Mouse (Mus musculus) naive thymus-derived CD4-positive, alpha-beta T cell, adult 2 months (primary cell): Measurements from ENCODE around the gene Ablim1.
A peak's percentile ranks its signal among the peaks of the same experiment; 100 is the strongest.

Experiments used
- DNase-seq: peaks from one replicate; pipeline ENCODE4 v3.0.0-alpha.2; 2011; ENCODE audit warnings: low read depth

Ablim1 gene

DNA sequence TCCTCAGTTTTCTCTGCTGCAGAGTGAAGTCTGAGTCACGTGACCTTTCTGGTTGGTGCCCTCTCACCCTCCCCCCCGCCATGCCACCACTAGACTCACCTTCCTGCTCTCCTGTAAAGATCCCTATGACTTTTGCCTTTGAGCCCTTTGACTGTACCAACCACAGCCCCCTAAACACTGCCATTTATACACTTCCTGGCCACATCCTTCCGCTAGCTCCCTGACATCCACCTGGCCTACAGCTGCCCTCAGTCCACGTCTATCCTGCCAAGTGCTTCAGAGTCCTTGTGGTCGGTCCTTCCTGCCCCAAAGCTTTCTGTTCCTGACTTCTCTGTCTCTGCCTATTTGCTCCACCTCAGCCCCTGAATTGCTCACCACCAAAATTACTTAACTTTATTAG is 29.1 kb upstream of the Ablim1 start:
- DNase-seq: peak; percentile 61

DNA sequence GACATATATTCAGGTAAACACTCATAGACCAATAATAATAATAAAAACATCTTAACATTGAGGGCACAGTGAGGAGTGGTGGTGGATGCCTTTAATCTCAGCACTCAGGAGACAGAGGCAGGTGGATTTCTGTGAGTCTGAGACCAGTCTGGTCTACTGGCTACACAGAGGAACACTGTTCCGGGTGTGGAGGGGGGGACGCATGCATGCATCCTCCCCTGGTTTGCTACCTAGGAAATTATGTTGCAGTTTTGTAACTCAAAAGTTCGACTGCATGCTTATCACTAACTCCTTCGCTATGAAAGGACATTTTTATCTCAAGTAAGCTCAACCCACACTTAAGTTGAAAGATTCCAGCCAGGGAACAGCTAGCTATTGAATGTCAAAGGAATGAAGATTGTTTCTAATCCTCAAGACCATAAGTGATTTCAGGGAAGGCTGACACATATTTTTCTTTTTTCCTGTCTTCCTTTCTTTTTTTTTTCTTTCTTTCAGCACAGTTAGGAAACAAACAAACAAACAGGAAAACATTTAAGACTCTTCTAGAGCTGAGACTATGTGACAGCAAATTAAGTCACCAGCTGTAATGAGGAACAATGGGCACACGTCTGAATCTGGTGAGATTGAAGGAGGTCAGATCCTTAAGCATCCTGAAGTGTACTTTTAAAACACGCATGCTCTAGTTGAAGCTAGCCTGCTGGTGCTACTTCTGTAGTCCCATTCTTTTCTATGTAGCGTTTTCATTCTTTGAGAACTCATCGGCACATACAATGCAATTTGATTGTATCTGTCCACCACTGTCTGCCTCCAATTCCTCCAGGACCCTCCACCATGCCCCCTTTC is 26.4 kb upstream of the Ablim1 start:
- no peak for DNase-seq

DNA sequence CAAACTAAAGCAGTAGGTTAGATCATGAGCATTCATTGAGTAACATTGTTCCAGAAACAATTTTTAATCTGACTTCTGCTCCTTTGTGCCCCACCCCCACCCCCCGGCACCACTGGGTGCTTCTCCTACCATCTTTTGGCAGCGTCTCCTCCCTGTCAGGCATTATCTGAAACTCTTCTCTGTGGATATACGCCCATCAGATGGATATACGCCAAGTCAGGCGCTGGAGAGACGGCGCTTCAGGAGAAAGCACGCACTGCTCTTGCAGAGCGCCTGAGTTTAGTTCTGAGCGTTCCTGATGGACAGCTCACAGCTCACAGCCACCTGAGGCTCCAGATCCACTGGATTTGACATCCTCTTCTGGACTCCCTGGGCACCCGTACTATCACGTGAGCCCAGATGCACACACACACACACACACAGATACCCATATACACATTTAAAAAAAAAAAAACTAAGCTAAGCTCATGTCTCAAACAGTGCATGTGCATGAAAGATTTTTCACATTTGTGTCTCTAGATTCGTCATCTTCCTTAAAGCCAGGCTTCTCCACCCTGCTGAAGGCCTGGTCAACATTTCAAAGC is 24.7 kb upstream of the Ablim1 start:
- DNase-seq: no peak

DNA sequence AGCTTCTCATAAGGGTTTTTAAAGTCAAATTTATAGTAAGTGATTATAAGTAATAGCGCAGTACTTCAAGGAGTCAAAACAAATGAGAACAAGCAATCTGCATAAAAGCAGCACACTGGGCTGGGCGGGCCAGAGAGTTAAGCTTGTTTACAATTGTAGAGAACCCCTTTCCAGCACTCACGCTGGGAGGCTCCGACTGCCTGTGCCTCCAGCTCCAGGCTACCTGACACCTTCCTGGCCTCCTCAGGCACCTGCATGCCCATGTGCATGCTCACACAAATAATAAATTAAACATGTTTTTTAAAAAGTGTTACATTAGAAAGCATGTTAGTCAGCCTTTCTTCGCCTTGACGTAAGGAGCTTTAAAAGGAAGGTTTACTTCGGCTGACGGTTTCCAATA is 20.4 kb upstream of the Ablim1 start:
- no peak for DNase-seq

DNA sequence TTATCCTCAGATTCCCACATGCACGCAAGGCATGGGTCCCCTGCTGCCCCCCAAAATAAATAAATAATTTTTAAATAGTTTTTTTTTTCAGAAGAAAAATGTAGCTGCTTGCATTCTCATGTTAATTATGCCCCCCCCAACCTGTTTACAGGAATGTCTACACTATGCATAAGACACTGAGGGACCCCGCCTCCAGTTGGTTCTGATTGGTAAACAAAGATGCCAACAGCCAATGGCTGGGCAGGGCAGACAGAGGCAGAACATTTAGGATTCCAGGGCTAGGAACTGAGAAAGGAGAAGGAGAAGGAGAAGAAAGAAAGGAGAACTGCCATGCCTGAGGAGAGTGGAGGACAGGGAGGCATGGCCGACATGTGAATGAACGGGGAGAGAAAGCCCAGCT is 18.6 kb upstream of the Ablim1 start:
- DNase-seq: no peak

DNA sequence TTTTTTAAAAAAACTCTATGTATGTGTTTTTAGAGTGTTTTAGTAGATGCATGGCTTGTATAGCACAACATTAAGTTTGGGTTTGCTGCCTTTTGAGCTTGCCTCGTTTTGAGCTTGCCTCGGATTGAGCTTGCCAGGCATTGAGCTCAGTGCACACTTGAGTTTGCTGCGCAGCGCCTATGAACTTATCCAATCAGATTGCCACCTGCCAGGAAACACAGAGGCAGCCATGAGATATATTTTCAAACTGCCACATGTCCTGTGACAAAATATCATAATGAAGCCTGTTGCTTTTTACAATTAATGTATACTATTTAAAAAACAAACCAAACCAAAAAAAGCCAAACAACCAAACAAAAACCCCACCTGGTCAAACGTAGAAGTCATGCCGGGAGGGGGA is 16.5 kb upstream of the Ablim1 start:
- no peak for DNase-seq

GRCm38 (mm10) chr19:57330309-57330708 is 15.6 kb upstream of the Ablim1 start:
- DNase-seq: no peak

- peak; percentile 78 for DNase-seq
These were observed 14.1 kb upstream of the Ablim1 start for GRCm38 (mm10) chr19:57328792-57329191.

DNA sequence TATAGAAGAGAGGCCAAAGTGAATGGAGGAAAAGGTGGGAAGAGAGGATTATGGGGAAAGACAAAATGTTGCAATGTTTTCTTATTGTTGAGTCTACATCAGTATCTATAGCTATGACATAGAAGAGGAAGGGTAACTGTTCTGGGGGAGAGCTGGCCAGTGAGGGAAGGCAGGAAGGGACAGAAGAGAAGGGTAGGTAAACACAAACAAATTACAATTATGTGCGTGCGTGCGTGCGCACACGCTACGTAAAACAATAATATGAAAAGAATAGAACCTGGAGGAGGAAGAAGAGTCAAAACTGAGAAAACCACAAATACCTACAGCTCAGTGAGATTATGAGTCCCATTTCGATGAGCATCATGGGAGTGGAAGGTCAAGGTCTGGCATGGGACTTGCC is 13.6 kb upstream of the Ablim1 start:
- no peak for DNase-seq

DNA sequence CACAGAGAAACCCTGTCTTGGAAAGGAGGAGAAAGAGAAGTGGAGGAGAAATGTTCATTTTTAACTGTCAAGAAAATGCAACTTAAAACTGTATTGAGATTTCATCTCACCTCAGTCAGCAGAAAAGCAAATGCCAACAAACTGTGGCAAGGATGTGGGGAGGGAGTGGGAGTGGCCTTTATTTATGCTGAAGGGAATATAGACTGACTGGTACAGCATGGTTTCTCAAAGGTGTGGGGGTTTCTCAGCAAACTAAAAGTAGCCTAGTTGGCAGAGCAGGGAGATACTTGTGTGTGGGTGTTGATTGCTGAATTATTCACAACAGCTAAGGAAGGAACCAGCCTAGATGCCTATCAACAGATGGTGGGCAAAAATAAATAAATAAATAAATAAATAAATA is 13.0 kb upstream of the Ablim1 start:
- DNase-seq: peak; percentile 33

DNA sequence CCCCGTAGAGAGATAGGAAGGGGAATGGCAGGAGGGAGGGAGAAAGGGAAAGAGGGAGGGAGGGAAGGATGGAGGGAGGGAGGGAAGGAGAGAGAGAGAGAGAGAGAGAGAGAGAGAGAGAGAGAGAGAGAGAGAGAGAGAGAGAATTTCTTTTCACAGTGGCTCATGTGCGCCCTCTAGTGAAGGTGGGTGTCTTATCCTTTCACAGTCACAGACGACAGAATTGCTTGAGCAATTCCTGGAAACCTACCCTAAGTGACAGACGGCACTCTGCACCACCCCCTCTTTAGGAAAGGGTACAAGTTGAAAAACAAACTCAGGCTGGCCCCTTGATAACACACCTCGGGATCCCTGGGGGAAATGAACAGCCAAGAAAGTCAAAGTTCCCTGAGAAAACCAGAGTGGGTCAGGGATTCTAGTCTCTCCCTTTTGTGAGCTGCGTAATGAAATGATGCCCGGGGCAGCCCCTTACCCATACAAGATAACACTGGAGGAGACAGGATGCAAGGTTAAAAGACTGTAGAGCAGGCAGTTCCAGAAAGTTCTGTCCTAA is 11.1 kb upstream of the Ablim1 start:
- peak; percentile 81 for DNase-seq

- DNase-seq: no peak
These were observed 8.4 kb upstream of the Ablim1 start for GRCm38 (mm10) chr19:57323087-57323486.

DNA sequence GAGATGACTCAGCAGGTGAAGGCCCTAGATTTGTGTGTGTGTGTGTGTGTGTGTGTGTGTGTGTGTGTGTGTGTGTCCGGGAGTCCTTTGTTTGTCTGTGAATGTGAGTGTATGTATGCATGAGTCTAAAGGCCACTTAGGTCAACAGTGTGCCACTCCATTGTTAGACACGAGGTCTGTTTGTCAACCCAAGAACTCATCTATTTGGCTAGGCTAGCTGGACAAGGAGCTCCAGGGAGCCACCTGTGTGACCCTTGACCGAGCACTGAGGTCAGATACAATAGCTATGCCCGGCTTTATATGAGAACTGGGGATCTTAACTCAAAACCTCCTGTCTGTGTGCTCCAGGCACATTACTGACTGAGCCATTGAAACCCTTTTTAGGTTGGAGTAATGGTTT is 7.8 kb upstream of the Ablim1 start:
- no peak for DNase-seq

DNA sequence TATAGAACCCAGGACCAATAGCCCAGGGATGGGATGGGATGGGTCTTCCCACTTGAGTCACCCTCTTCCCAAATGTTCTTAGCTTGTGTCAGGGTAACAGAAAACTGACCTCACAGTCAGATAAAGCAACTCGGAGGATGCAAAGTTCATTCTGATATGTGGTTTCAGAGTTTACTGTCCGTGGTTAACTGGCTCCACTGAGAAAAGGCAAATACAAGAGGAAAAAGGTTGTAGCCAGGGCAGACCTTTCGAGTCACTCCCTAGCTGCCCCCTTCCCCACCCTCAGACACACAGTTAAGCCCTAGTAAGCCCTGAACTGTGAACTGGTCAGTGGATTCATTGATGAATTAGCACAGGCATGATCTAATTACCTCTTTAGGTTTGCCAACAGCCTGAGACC is 7.1 kb upstream of the Ablim1 start:
- no peak for DNase-seq

DNA sequence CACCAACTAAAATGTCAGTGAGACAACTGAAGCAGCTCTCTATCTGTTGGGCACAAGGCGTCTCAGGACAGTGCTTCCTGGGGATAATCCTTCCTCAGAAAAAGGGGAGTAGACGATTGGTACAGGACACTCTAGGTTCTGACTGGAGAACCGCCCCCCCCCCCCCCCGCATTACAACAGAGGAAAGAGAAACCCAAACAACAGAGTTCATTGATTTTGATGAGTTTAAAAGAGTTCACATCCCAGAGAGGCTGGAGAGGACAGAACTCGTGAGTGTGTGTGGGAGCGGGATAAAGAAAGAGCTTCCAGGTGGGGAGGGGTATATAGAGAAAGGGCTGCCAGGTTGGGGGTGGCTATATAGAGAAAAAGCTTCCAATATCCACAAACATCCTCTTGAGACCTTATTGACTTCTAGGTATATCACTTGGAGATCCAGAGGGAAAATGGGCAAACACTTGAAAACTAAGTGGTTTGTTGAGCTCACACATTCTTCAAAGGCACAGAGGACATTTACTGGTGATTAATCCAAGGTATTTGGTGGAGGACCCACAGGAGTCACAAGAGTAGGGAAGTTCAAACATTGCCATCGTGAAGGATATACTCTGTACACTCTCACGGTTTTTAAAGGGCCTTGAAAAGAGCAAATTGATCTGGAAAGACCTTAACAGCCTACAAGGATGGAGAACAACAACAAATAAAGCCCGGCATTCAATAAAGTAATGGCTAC is 6.1 kb upstream of the Ablim1 start:
- no peak for DNase-seq

DNA sequence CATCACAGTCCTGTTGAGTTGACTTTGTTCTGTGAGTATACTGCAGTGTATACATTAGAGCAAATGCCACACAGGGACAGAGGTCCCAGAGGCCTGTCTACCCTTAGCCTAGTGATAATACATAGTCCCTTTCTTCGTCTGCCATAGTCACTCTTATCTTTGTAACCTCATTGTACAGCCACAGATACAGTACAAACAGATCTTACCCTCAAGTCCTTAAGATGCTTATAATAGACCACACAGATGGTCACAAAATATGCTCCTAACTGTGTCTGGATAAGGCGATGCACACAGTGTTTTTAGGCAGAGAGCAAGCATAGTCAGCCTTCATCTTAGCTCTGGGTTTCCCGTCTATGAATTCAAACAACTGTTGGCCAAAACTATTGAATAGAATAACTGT is 1.9 kb upstream of the Ablim1 start:
- DNase-seq: no peak

DNA sequence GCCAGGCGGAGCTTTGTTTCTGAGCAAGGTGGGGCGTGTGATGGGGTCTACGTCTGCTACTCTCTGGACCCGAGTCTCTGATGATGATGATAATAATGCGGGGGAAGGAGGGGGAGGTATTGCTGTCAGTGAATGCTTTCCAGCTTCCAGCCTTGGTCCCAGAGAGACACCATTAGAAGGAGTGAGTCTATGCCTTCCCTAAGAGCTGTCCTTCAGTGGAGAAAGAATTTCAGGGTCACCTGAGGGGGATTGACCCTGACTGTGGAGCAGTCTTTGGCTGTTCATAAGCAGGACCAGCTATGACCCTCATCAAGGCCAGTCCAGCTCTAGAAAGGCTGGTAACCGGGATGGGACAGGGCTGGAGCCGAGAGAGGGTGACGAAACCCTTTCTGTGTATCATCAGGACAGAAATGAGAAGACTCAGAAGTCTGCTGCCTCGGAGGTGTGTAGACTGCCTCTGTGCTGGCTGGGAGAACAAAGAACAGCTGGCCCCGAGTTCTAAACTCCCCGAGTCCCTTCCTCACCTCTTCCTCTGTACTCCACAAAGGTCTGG is 370 bp upstream of the Ablim1 start:
- DNase-seq: no peak

DNA sequence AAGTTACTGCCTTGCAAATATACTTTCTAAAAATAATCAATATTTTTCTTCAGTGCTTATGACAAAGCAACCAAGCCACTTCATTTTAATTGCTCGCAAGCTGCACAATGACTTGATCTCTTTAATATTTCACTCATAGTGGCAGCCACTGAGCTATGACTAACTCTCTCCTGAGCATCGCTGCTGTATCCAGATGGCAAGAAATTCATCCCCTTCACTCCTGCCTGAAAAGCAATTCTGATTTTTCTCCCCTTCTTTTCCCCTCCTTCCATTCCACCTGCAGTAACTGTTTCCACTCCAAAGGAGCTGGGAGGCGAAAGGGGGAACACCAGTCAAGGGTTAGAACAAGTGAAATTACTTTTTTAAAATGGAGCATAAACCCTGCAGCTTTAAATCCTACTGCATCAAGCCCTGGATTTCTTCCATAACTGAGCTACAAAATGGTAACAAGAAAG is 801 bp downstream of the Ablim1 start:
- no peak for DNase-seq

GRCm38 (mm10) chr19:57313226-57313625 is 1.5 kb downstream of the Ablim1 start:
- no peak for DNase-seq

DNA sequence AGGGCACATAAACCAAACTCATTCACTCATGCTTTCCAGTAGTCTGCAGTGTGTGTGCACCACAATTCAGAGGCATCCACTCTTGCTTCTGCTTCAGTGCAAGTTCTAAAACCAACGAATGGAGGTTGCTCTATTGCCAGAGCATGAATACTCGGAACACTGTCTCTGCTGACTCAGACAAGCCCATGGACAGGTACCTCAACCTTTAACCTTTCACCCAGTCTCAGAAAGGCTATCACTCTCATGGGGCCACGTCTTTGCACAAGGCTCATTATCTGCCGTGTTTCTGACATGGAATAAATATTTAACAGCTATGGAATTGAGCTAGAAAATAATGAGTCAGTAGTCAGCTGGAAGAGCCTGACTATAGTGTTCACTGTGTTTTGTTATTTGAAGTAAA is 4.7 kb downstream of the Ablim1 start:
- no peak for DNase-seq

DNA sequence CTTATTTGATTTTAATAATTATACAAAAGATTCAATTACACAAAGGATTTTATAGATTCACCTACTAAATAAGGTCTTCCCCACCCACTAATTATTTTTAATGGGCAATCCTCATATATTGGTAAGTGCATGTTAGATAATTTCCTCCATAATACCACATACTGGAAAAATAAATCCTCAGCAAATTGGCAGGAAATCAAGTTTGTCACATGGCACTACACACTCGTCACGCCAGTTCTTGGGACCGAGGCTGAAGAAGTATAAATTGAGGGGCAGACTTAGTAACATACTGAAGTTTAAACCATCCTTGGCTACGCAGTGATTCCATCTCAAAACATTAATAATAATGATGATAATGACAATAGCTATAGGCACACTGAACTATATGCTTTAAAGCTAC is 8.1 kb downstream of the Ablim1 start:
- no peak for DNase-seq

- DNase-seq: no peak
These were observed 8.7 kb downstream of the Ablim1 start for GRCm38 (mm10) chr19:57305972-57306371.

DNA sequence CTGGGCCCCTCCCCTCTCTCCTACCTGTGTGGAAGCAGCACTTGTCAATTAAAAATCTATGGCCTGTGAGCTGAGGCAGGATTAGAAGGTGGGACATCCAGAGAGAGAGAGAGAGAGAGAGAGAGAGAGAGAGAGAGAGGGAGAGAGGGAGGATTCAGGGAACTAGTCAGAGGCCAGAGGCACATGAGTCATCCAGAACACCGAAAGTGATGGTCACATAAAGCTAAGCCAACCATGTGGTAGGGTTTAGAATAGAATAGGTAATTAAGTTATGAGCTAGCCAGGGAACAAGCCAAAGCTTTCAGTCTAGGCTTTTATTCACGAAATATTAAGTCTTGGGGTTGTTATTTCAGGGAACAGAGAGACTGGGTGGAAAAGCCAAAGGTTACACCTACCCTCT is 10.1 kb downstream of the Ablim1 start:
- DNase-seq: no peak
